Mouse (Mus musculus) ovary, postnatal 36 days (tissue): ENCODE measurements around the gene Sctr.
A peak's percentile ranks its signal among the peaks of the same experiment; 100 is the strongest.

Source experiments
- DNase-seq: peaks from one replicate; pipeline ENCODE4 v3.0.0; 2022; ENCODE audit warnings: low spot score, mixed read lengths

Sctr gene

GRCm38 (mm10) chr1:120070168-120070567 lies 63.5 kb downstream of the Sctr start:
- no peak for DNase-seq

DNA sequence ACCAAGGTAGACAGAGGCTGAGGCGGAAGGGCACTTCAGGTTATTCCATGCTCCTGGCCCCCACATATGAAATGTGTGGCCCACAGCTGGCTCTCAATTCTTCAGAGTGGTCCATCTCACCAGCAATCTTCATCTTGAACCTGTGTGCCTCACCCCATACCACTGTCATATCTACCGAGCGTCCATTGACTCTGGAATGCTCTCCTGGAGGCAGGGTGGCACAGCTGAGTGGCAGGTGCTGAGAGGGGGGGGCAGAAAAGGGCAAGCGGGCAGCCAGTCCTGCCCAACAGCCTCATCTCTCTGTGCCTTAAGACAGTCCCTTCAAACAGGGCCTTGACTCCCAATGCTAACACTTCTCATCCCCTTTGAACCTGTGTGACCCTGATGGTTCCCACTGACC lies 64.4 kb downstream of the Sctr start:
- no peak for DNase-seq

DNA sequence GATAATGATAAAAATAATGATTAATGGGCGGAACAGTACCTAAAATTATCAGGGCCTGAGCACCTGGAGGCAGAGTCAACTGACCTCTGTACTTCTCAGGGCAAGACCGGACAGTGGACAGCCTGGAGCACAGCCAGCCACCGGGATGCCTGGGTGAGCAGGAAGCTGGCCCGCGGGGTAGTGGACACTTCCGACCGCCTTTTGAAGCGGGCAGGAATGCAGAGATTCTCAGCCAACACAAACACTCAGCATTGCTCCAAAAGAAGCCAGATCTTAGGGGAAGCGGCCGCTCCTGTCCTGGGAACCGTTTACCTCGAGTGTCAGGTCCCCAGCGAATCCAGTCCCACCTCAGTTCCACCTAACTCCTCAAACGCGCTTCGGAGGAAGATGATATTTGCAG lies 66.2 kb downstream of the Sctr start:
- peak; percentile 30 for DNase-seq

GRCm38 (mm10) chr1:120073519-120074306 lies 67.0 kb downstream of the Sctr start, which contains the start of gene Tmem37:
TSS of gene Tmem37 (minus strand) at chr1:120074074.
- DNase-seq = peak; percentile 75

DNA sequence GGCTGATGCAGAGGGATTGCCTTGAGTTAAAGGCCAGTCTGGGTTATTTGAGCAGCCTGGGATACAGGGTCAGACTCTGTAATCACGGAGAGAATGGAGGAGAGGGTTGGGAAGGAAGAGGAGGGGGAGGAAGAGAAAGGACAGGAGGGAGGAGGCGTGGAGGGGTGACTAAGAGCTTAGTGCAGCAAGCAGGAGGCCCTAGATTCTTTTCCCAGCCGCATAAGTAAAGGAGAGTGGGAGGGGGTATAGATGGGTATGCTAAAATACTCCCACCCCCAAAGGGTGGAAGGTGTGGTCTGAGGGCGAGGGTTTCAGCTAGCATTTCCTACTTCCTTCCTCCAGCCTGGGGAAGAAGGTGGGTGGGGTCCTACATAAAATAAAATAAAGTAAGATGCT lies 67.6 kb downstream of the Sctr start:
- DNase-seq = no peak

DNA sequence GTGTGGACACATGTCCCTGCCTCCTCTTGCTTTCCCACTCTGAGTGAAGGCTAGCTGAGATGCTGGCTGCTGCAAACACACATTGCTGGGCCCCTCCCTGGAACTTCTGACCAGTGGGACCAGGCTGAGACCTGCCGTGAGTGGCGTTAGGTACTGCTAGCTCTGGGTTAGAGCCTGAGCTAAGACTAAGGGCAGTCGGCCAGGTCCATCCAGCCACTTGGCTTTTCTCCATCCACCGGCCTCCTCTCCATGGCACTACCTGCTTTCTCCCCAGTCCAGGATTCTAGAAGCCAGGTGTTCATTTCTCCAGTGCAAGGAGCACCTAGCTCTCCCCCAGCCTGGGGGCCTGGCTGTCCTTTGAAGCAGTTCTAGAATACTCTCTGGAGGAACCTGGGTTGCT lies 68.2 kb downstream of the Sctr start:
- no peak for DNase-seq

- no peak for DNase-seq
Observed at GRCm38 (mm10) chr1:120075507-120075906, 68.8 kb downstream of the Sctr start.

GRCm38 (mm10) chr1:120077746-120078410 lies 71.2 kb downstream of the Sctr start:
- no peak for DNase-seq

DNA sequence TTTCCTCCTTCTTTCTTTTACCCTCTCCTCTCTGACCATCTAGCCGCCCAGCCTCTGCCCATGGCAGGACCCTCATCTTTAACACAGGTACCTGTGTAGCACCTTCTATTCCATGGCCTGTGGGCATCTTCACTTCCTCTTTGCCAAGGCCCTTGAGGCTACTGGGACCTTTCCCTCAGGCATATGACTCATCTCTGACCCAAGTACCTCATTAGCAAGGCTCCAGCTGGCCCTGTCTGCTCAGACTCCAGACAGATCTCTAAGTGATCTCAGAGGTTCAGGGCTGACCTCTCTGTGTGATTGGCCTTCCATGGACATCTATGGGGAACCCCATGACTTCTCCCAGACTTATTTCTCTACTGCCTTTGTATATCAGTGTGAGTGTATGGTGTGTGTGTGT lies 73.9 kb downstream of the Sctr start:
- no peak for DNase-seq

- peak; percentile 11 for DNase-seq
Observed at GRCm38 (mm10) chr1:120082957-120083585, 76.4 kb downstream of the Sctr start.

DNA sequence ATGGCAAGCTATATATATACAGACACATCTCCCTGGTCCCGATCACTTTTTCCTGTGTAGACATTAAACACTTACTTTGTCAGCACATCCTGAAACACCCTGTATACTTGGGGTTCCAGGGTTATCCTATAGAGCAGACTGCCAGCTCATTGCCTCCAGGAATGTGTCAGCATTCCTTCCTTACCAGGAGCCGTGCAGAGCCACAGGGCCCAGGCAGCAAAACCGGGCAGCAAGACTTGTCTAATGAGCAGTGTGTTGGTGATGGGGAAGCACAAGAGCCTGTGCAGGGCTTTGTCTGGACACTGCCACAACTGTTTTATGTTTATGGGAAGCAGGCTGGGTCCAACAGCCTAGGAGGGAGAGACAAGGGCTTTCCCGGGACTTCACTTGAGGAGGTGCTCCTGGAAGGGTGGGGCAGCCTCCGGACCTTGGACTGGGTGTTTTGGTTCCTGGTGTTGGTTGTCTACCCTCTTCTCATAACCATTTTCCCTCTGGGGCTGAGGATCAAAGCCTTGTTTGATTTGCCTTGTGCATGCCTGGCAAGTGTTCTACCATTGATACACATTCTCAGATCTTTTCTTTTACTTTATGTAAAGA lies 77.3 kb downstream of the Sctr start:
- DNase-seq = no peak

- DNase-seq = no peak
Observed at GRCm38 (mm10) chr1:120085696-120086095, 79.0 kb downstream of the Sctr start.

GRCm38 (mm10) chr1:120086644-120087043 lies 80.0 kb downstream of the Sctr start:
- DNase-seq = no peak

DNA sequence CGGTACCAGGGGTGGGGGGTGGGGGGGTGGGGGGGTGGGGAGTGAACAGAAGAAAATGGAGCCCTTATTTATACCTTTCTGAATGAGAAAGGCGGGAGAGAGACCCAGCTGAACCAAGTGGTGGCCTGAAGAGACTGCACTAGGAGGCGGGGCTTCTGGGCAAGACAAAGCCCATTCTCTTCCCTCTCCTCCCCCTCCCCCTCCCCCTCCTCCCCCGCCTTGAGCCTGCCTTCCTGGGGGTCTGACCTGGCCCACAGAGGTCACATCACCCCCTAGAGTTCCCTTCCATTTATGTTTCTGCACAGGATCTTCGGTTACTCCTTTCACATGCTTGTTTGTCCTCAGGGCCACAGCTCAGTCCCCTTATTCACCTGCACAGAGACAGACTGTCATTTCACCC lies 82.5 kb downstream of the Sctr start:
- DNase-seq = no peak

DNA sequence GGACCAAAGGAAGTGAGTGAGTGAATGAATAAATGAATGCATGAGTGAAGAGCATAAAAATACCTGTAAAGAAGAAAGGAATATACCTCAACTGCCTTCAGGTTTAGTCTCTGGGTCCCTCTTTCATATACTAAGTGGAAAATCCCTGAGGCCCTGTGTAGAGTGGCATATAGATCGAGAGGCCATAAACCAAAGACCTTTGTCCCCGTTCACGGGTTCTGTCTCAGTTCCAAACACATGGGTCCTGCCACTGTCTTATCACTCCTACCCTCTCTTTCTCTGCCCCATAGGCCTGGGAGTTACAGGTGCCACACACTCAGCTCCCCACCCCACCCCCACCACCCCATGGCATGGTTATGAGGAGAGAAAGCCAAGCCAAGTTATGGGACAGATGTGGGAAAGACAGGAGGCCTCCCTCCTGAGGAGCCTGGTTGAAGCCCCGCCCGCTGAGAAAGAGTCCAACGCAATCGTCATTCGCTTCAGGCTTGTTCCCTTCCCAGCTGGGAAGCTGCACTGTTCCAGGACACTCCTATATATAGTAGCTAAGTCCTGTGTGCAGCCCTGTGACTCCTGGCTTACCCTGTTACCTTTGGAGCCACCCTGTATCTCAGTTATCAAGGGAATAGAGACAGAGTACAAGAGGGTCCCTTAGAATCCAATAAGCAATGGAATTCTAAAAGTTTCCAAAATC lies 84.3 kb downstream of the Sctr start:
- no peak for DNase-seq

DNA sequence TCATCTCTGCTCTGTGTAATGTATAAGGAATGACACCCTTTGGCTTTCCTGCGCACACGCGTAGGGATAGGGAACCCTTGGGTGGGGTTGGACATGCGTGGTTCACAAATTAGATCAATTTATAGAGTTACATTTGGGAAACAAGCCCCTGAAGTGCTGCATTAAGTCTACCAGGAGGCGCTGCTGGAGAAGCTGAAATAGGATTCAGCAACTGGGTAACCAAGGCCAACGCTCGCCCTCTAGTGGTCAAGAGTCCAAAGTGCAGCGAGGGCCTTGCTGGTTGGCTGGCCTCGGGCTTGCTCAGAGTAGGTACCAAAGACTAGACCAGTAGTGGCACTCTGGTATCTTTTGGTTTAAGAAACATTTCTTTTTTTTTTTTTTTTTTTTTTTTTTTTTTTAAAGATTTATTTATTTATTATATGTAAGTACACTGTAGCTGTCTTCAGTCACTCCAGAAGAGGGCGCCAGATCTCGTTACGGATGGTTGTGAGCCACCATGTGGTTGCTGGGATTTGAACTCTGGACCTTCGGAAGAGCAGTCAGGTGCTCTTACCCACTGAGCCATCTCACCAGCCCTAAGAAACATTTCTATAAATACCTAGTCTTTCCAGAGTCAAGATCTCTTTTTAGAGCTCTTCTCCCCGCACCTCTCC lies 86.9 kb downstream of the Sctr start:
- peak; percentile 82 for DNase-seq

DNA sequence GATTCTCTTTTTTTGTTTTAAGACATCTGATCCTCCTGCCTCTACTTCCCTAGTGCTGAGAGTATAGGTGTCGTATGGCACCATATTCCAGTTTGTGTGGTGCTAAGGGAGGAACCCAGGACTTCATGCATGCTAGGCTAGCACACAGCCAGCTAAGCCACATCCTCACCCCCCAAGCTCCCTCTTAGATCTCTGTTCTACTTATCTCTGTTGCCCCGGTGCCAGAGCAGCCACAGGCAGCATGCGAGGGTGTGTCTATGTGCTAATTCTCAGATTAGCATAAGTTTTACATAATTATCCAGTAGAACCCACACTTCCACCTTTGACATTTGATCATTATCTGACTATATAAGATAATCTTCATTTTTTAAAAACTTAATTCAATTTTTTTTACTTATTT lies 88.2 kb downstream of the Sctr start:
- no peak for DNase-seq

- peak; percentile 61 for DNase-seq
Observed at GRCm38 (mm10) chr1:120098327-120098726, 91.6 kb downstream of the Sctr start.

GRCm38 (mm10) chr1:120099483-120099882 lies 92.8 kb downstream of the Sctr start:
- DNase-seq = no peak

GRCm38 (mm10) chr1:120100456-120101226 lies 93.9 kb downstream of the Sctr start:
- no peak for DNase-seq

DNA sequence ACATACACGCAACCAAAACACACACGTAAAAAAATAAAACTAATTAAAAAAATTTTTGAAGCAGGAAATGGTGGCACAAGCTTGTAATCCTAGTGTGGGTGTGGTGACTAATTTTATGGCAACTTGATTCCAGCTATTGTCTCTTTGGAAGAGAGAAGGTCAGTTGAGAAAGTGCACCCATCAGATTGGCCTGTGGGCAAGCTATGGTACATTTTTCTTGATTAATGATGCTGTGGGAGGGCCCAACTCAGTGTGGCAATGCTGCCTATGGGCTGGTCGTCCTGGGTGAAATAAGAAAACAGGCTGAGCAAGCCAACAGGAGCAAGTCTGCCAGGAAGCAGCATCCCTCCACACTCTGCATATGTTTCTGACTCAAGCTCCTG lies 94.5 kb downstream of the Sctr start:
- DNase-seq = no peak
